15 mouse cellular contexts compared by ENCODE assay signal in the genomic region with DNA sequence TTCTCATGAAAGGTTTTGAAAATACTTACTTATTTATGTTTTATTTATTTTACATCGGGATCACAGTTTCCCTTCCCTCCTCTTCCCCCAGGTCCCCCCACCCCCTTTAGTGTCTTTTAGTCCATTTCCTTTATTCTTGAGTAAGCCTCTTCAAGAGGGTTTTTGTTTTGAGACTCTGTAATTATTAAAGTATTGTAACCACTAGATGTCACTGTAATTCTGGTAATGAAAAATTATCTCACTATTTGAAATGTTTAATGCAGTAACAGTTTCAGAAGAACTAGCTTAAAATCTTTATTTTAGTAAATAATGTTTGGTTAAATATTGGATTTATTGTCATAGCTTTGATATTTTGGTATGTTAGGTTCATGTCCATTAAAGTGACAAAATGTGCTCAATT. TPM values are rescaled to one million over a fixed set of nuclear protein-coding genes. Genes with fewer than 3 reads are reported as not detected.
DNase-seq lines count a peak whose midpoint lies in the region; ATAC-seq and TF ChIP-seq lines count a peak whose summit lies in the region.
"Had no signal": no experiment of that assay in that cellular context is flagged by ENCODE, and none has a peak within 500 bp of the region (broad histone marks: within the 10 kb centered on the region; RNA-seq: fewer than 3 reads in every experiment).

No protein-coding gene starts in this region.

- peak; percentile 53 for DNase-seq in hindbrain, postnatal 0 days (ENCODE audit: low spot score)
- peak; percentile 45 for DNase-seq in midbrain, embryonic 11.5 days (ENCODE audit: low spot score, missing footprints)
- DNase-seq in midbrain, embryonic 10.5 days (ENCODE audit: low spot score) = no peak
- DNase-seq in MEL (ENCODE audit: low read depth, low spot score) = peak; percentile 14
- no peak for DNase-seq in stomach, postnatal 0 days (ENCODE audit: low spot score)
- no peak for DNase-seq in right cerebral cortex, postnatal 14 days
- DNase-seq: adrenal gland, postnatal 14 days; cerebellum, adult 9-11 months; gastrocnemius, postnatal 25 days; heart, postnatal 14 days; liver, embryonic 13.5 days; lung, postnatal 10 days had no signal

- no peak for TF ChIP-seq EP300 in MEL (IDR thresholded peaks at IDR 0.05; ENCODE audit: low read depth in 1 of 2, low read length in 2 of 2)
- TF ChIP-seq EP300 in stomach, postnatal 0 days (optimal IDR thresholded peaks at IDR 0.05) = no peak

- H3K27me3 ChIP-seq in hindbrain, postnatal 0 days (ENCODE audit: insufficient read depth, low read length) = no peaks in the 10 kb centered on the region
- H3K27me3 ChIP-seq in hindbrain, embryonic 12.5 days = no peaks in the 10 kb centered on the region
- H3K27me3 ChIP-seq in midbrain, embryonic 11.5 days (ENCODE audit: control insufficient read depth, insufficient read depth, low read length) = no peaks in the 10 kb centered on the region
- H3K27me3 ChIP-seq in midbrain, embryonic 10.5 days (ENCODE audit: low read depth, poor library complexity, severe bottlenecking) = no peaks in the 10 kb centered on the region
- H3K27me3 ChIP-seq in MEL (ENCODE audit: control insufficient read depth in 1 of 2, insufficient read depth in 2 of 2, low read length in 2 of 2) = no peaks in the 10 kb centered on the region
- H3K27me3 ChIP-seq in stomach, postnatal 0 days (ENCODE audit: control insufficient read depth, insufficient read depth, low read length) = no peaks in the 10 kb centered on the region
- H3K27me3 ChIP-seq: embryonic facial prominence, embryonic 13.5 days; liver, embryonic 13.5 days had no signal

- H3K36me3 ChIP-seq in hindbrain, postnatal 0 days (ENCODE audit: insufficient read depth, low read length) = peaks cover 16% of the 10 kb centered on the region; the same call in 1 of the 2 replicates
- peaks cover 34% of the 10 kb centered on the region for H3K36me3 ChIP-seq in hindbrain, embryonic 12.5 days
- peaks cover 8% of the 10 kb centered on the region; the same call in 1 of the 2 replicates for H3K36me3 ChIP-seq in midbrain, embryonic 11.5 days (ENCODE audit: control insufficient read depth, insufficient read depth, low read length)
- H3K36me3 ChIP-seq in midbrain, embryonic 10.5 days = peaks cover 71% of the 10 kb centered on the region
- peaks cover 8 to 12% of the 10 kb centered on the region in 2 experiments for H3K36me3 ChIP-seq in MEL (ENCODE audit: control insufficient read depth in 1 of 2, insufficient read depth in 2 of 2, low read length in 2 of 2)
- H3K36me3 ChIP-seq in stomach, postnatal 0 days (ENCODE audit: control insufficient read depth, insufficient read depth, low read length) = peaks cover 14% of the 10 kb centered on the region; the same call in 1 of the 2 replicates

- peak; percentile 27 for TF ChIP-seq CTCF in hindbrain, postnatal 0 days (IDR thresholded peaks at IDR 0.05; ENCODE audit: low read depth)
- TF ChIP-seq CTCF in MEL (IDR thresholded peaks at IDR 0.05 in 2 of 3, conservative IDR thresholded peaks at IDR 0.05 in 1 of 3; ENCODE audit: control insufficient read depth in 1 of 3, insufficient read depth in 1 of 3, low read depth in 2 of 3, low read length in 3 of 3, poor library complexity in 1 of 3, severe bottlenecking in 1 of 3) = peak in 1 of 3 experiments; percentile 28; a peak in 1 of 6 replicates
- TF ChIP-seq CTCF in stomach, postnatal 0 days (IDR thresholded peaks at IDR 0.05; ENCODE audit: low read depth) = peak; percentile 53

- TF ChIP-seq POLR2A in MEL (IDR thresholded peaks at IDR 0.05; ENCODE audit: control insufficient read depth in 1 of 2, insufficient read depth in 1 of 2, low read depth in 1 of 2, low read length in 2 of 2, poor library complexity in 1 of 2) = no peak

- H3K9ac ChIP-seq in hindbrain, postnatal 0 days (replicated peaks; ENCODE audit: low read length) = no peak overlapping the region
- H3K9ac ChIP-seq in hindbrain, embryonic 12.5 days = no peak overlapping the region
- H3K9ac ChIP-seq in midbrain, embryonic 11.5 days (ENCODE audit: low read length) = no peak overlapping the region
- H3K9ac ChIP-seq in MEL (ENCODE audit: control insufficient read depth, low read depth, low read length, poor library complexity, severe bottlenecking) = no peak overlapping the region
- no peak overlapping the region for H3K9ac ChIP-seq in stomach, postnatal 0 days (ENCODE audit: low read length)
- H3K9ac ChIP-seq: embryonic facial prominence, embryonic 13.5 days; liver, embryonic 13.5 days had no signal

- H3K79me2 ChIP-seq in MEL (ENCODE audit: control insufficient read depth, insufficient read depth, low read length, poor library complexity) = no peaks in the 10 kb centered on the region

- no peaks in the 10 kb centered on the region for H3K4me1 ChIP-seq in hindbrain, postnatal 0 days (ENCODE audit: insufficient read depth, low read length)
- H3K4me1 ChIP-seq in hindbrain, embryonic 12.5 days = no peaks in the 10 kb centered on the region
- no peaks in the 10 kb centered on the region for H3K4me1 ChIP-seq in midbrain, embryonic 11.5 days (ENCODE audit: control insufficient read depth, insufficient read depth, low read length)
- no peaks in the 10 kb centered on the region for H3K4me1 ChIP-seq in midbrain, embryonic 10.5 days
- H3K4me1 ChIP-seq in MEL (ENCODE audit: control insufficient read depth in 1 of 2, insufficient read depth in 2 of 2, low read length in 2 of 2) = no peaks in the 10 kb centered on the region; a peak in 1 of 4 replicates
- no peaks in the 10 kb centered on the region for H3K4me1 ChIP-seq in stomach, postnatal 0 days (replicated peaks; ENCODE audit: control insufficient read depth, insufficient read depth)
- H3K4me1 ChIP-seq: embryonic facial prominence, embryonic 13.5 days; liver, embryonic 13.5 days had no signal

- no peak overlapping the region for H3K4me2 ChIP-seq in hindbrain, postnatal 0 days (ENCODE audit: low read depth, low read length)
- H3K4me2 ChIP-seq in hindbrain, embryonic 12.5 days (replicated peaks) = no peak overlapping the region
- no peak overlapping the region for H3K4me2 ChIP-seq in midbrain, embryonic 11.5 days
- no peak overlapping the region for H3K4me2 ChIP-seq in stomach, postnatal 0 days (replicated peaks; ENCODE audit: low read depth)
- H3K4me2 ChIP-seq: embryonic facial prominence, embryonic 13.5 days; liver, embryonic 13.5 days had no signal

- TF ChIP-seq RAD21 in MEL (IDR thresholded peaks at IDR 0.05; ENCODE audit: low read depth, low read length) = peak; percentile 34

- WGBS in hindbrain, postnatal 0 days = 66% methylated on average over 1 of the region's 1 CpGs
- WGBS in hindbrain, embryonic 12.5 days = 60% methylated on average over 1 of the region's 1 CpGs
- 82% methylated on average over 1 of the region's 1 CpGs for WGBS in midbrain, embryonic 11.5 days
- 97% methylated on average over 1 of the region's 1 CpGs for WGBS in midbrain, embryonic 10.5 days
- WGBS in stomach, postnatal 0 days = 33% methylated on average over 1 of the region's 1 CpGs

- H3K9me3 ChIP-seq in hindbrain, postnatal 0 days (ENCODE audit: low read length) = no peaks in the 10 kb centered on the region
- H3K9me3 ChIP-seq in hindbrain, embryonic 12.5 days (replicated peaks) = no peaks in the 10 kb centered on the region
- no peaks in the 10 kb centered on the region for H3K9me3 ChIP-seq in midbrain, embryonic 11.5 days (ENCODE audit: control insufficient read depth, low read length)
- H3K9me3 ChIP-seq in midbrain, embryonic 10.5 days (replicated peaks) = no peaks in the 10 kb centered on the region
- H3K9me3 ChIP-seq in MEL (replicated peaks; ENCODE audit: insufficient read depth, low read length) = no peaks in the 10 kb centered on the region
- no peaks in the 10 kb centered on the region for H3K9me3 ChIP-seq in stomach, postnatal 0 days (ENCODE audit: control insufficient read depth, low read length)
- H3K9me3 ChIP-seq: embryonic facial prominence, embryonic 13.5 days; liver, embryonic 13.5 days had no signal

- ATAC-seq in hindbrain, postnatal 0 days = no peak
- no peak for ATAC-seq in hindbrain, embryonic 12.5 days (ENCODE audit: low FRiP score)
- no peak for ATAC-seq in midbrain, embryonic 11.5 days (ENCODE audit: low FRiP score)
- no peak for ATAC-seq in stomach, postnatal 0 days (ENCODE audit: low FRiP score, low TSS enrichment)

- no peak overlapping the region for H3K27ac ChIP-seq in hindbrain, postnatal 0 days
- H3K27ac ChIP-seq in hindbrain, embryonic 12.5 days = no peak overlapping the region
- no peak overlapping the region for H3K27ac ChIP-seq in midbrain, embryonic 11.5 days (ENCODE audit: low read depth, low read length)
- H3K27ac ChIP-seq in midbrain, embryonic 10.5 days (replicated peaks) = no peak overlapping the region
- no peak overlapping the region for H3K27ac ChIP-seq in MEL (ENCODE audit: control insufficient read depth, low read depth, low read length)
- H3K27ac ChIP-seq in stomach, postnatal 0 days (replicated peaks) = no peak overlapping the region
- H3K27ac ChIP-seq: embryonic facial prominence, embryonic 13.5 days; liver, embryonic 13.5 days had no signal

- H3K4me3 ChIP-seq in hindbrain, postnatal 0 days (ENCODE audit: low read length) = no peak overlapping the region
- H3K4me3 ChIP-seq in hindbrain, embryonic 12.5 days = no peak overlapping the region
- H3K4me3 ChIP-seq in midbrain, embryonic 11.5 days (ENCODE audit: low read depth, low read length) = no peak overlapping the region
- no peak overlapping the region for H3K4me3 ChIP-seq in midbrain, embryonic 10.5 days
- no peak overlapping the region for H3K4me3 ChIP-seq in MEL (ENCODE audit: control insufficient read depth in 1 of 2, insufficient read depth in 1 of 2, low read depth in 2 of 2, low read length in 2 of 2)
- H3K4me3 ChIP-seq in stomach, postnatal 0 days (ENCODE audit: low read depth, low read length) = no peak overlapping the region
- H3K4me3 ChIP-seq: embryonic facial prominence, embryonic 13.5 days; liver, embryonic 13.5 days; myocyte had no signal

RNA-seq across cellular contexts. Expression of gene Smc6, which starts 48.2 kb away (rescaled TPM):
- 14.1 and 22.1 TPM in 2 replicates for total RNA-seq in hindbrain, postnatal 0 days (2014; rRNA removed)
- 115 and 129 TPM in 2 replicates for polyA plus RNA-seq in hindbrain, postnatal 0 days (2015; fragmentation: Nextera tagmentation; extraction: Ambion mirVana)
- 125 and 128 TPM in 2 replicates for polyA plus RNA-seq in hindbrain, embryonic 12.5 days (2016; fragmentation: Nextera tagmentation; extraction: Ambion mirVana)
- polyA plus RNA-seq in midbrain, embryonic 11.5 days (2014; fragmentation: Nextera tagmentation; extraction: Ambion mirVana) = 134 and 143 TPM in 2 replicates
- 130 TPM in 2 replicates for polyA plus RNA-seq in midbrain, embryonic 10.5 days (2016; fragmentation: Nextera tagmentation; extraction: Ambion mirVana)
- total RNA-seq in MEL (2012; rRNA removed) = 46.7 and 54.7 TPM in 2 replicates
- polyA plus RNA-seq in MEL (2012; ENCODE audit: insufficient read depth in 1 of 2, insufficient read length in 2 of 2, low read depth in 1 of 2, low replicate concordance in 2 of 2, missing spikeins in 1 of 2) = 100 to 1,000 TPM in 1 of 2 experiments, 10 to 100 TPM in 1; 63.3 to 170 TPM
- polyA plus RNA-seq in stomach, postnatal 0 days (2015; fragmentation: Nextera tagmentation; extraction: Ambion mirVana) = 66.0 and 83.7 TPM in 2 replicates

RNA-seq across cellular contexts. Expression of gene Gen1, which starts 48.2 kb away (rescaled TPM):
- total RNA-seq in hindbrain, postnatal 0 days (2014; rRNA removed) = 1.7 and 3.1 TPM in 2 replicates
- 1.0 and 2.2 TPM in 2 replicates for polyA plus RNA-seq in hindbrain, postnatal 0 days (2015; fragmentation: Nextera tagmentation; extraction: Ambion mirVana)
- polyA plus RNA-seq in hindbrain, embryonic 12.5 days (2016; fragmentation: Nextera tagmentation; extraction: Ambion mirVana) = 7.6 and 10.4 TPM in 2 replicates
- 14.2 and 20.1 TPM in 2 replicates for polyA plus RNA-seq in midbrain, embryonic 11.5 days (2014; fragmentation: Nextera tagmentation; extraction: Ambion mirVana)
- 15.3 and 17.9 TPM in 2 replicates for polyA plus RNA-seq in midbrain, embryonic 10.5 days (2016; fragmentation: Nextera tagmentation; extraction: Ambion mirVana)
- total RNA-seq in MEL (2012; rRNA removed) = 11.9 and 15.0 TPM in 2 replicates
- polyA plus RNA-seq in MEL (2012; ENCODE audit: insufficient read depth in 1 of 2, insufficient read length in 2 of 2, low read depth in 1 of 2, low replicate concordance in 2 of 2, missing spikeins in 1 of 2) = 10 to 100 TPM in 1 of 2 experiments, not detected in 1; 10.7 TPM
- 1.6 and 2.0 TPM in 2 replicates for polyA plus RNA-seq in stomach, postnatal 0 days (2015; fragmentation: Nextera tagmentation; extraction: Ambion mirVana)

Comparison
In these comparisons a context has a peak if more than half of its experiments do, and no peak if none do; other contexts are left out.
1. DNase-seq: peak in hindbrain, postnatal 0 days (single experiment), midbrain, embryonic 11.5 days (single experiment) and MEL (single experiment); none in midbrain, embryonic 10.5 days (single experiment), stomach, postnatal 0 days (single experiment) and right cerebral cortex, postnatal 14 days (single experiment).